Mouse (Mus musculus) forebrain, embryonic 10.5 days (tissue): ENCODE measurements around the gene Kit. TPM values are rescaled to one million over a fixed set of nuclear protein-coding genes. Genes with fewer than 3 reads are reported as not detected.
A peak's percentile ranks its signal among the peaks of the same experiment; 100 is the strongest.

Experiments
- DNase-seq: peaks from one replicate; pipeline ENCODE4 v3.0.0-alpha.2; 2017; ENCODE audit warnings: low spot score; ENCODE audit errors: extremely low spot score
- H3K27ac ChIP-seq: fragments of 300-500 bp; sonication (generic); 2 replicates; pipeline ENCODE4 v1.5.1; 2016; ENCODE audit warnings: mild to moderate bottlenecking
- H3K27me3 ChIP-seq: fragments of 300-500 bp; sonication (generic); 2 replicates; pipeline ENCODE4 v1.6.1; 2016; ENCODE audit warnings: mild to moderate bottlenecking; ENCODE audit not compliant: poor library complexity, severe bottlenecking
- H3K36me3 ChIP-seq: fragments of 300-500 bp; sonication (generic); replicated peaks from 2 replicates; pipeline ENCODE4 v1.6.1; 2016; ENCODE audit warnings: mild to moderate bottlenecking, moderate library complexity
- H3K4me1 ChIP-seq: fragments of 300-500 bp; sonication (generic); 2 replicates; pipeline ENCODE4 v1.6.1; 2016
- H3K4me3 ChIP-seq: fragments of 300-500 bp; sonication (generic); 2 replicates; pipeline ENCODE4 v1.5.1; 2016; ENCODE audit warnings: mild to moderate bottlenecking, moderate library complexity
- H3K9me3 ChIP-seq: fragments of 300-500 bp; sonication (generic); 2 replicates; pipeline ENCODE4 v1.6.1; 2016; ENCODE audit warnings: mild to moderate bottlenecking, moderate library complexity
- WGBS: fragments of 180-500 bp; shearing (Covaris S2); methylation state at CpG from one replicate; pipeline ENCODE4 v1.1.7; 2016; 5-methylcytosine and 5-hydroxymethylcytosine counted together
- polyA plus RNA-seq: library from polyadenylated mRNA; unstranded; fragments of >200 nt; fragmentation: Nextera tagmentation; extraction: Ambion mirVana; gene quantifications from 2 replicates; pipeline ENCODE4 v1.2.1, GENCODE M21; 2016

Kit gene
- polyA plus RNA-seq, 1 experiment from 2014 or later: 20.6 TPM

DNA sequence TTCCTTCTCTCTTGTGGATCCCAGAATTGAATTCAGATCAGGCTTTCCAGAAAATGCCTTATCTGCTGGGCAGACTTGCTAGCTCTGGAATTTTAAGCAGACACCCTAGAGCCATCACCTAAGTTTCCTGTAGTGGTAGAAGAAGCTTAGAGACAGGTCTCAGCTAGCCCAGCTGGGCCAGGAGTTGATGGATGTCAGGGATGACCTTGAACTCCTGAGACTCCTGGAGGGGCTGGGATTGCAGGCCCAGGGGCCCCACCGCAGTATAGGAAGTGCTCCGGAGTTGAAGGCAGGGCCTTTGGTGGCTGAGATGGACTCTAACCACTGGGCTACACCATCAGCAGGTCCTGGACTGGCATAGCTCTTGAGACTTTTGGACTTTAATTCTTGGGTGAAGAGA, 22.6 kb downstream of the Kit start:
- 92% methylated on average over 2 of the region's 2 CpGs for WGBS
- Histone ChIP-seq H3K9me3 (no peaks in the 10 kb centered on the region), H3K4me1 (peaks cover 27% of the 10 kb centered on the region), H3K4me3 (no peak overlapping the region), H3K36me3 (no peaks in the 10 kb centered on the region), H3K27me3 (peaks cover 27% of the 10 kb centered on the region; the same call in 1 of the 2 replicates), H3K27ac (no peak overlapping the region)
- DNase-seq: no peak

DNA sequence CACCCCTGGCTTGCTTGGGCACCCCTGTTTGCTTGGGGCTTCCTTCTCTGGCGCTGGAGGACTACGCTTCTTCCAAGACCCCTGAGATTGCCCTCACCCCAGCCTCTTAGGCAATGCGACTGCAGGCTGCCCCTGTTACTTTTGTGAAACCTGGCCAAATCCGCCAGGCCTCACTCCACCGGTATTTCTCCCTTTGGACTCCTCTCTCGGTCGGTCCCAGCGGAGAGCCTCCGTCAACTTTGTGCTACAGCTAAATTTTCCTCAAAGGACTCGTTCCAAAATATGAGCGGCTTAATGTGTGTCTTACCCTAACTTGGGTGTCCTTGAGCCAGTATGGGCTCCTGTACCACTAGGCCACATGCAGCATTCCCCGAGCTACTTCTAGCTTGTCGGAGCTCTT, 23.8 kb downstream of the Kit start:
- Histone ChIP-seq H3K27me3 (peaks cover 15% of the 10 kb centered on the region; the same call in 1 of the 2 replicates), H3K9me3 (no peaks in the 10 kb centered on the region), H3K4me1 (peaks cover 27% of the 10 kb centered on the region), H3K27ac (no peak overlapping the region), H3K36me3 (no peaks in the 10 kb centered on the region), H3K4me3 (no peak overlapping the region)
- no peak for DNase-seq
- 93% methylated on average over 13 of the region's 13 CpGs for whole genome bisulfite sequencing

DNA sequence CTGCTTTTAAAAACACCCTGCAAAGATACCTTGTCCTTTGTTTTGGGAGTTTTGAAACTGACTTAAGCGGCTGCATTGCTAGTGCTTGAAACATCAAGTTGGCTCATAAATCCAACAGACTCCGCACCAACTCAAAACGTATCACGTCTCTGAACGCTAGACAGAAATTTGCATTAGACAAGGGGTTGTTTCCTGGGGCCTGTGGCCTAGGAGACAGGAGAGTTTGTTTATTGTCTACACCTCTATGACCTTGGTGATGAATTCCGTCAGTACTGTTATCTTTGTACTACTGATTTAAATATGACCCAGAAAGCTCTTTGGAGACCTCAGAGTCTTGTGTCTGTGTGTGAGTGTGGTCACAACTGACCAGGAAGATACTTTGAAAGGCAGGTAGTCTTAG, 25.3 kb downstream of the Kit start:
- H3K9me3 ChIP-seq: no peaks in the 10 kb centered on the region
- no peaks in the 10 kb centered on the region for H3K36me3 ChIP-seq
- no peak for DNase-seq
- peaks cover under 1% of the 10 kb centered on the region; the same call in 1 of the 2 replicates for H3K27me3 ChIP-seq
- H3K27ac ChIP-seq: no peak overlapping the region
- WGBS: 87% methylated on average over 6 of the region's 6 CpGs
- H3K4me3 ChIP-seq: no peak overlapping the region
- peaks cover 39% of the 10 kb centered on the region for H3K4me1 ChIP-seq

DNA sequence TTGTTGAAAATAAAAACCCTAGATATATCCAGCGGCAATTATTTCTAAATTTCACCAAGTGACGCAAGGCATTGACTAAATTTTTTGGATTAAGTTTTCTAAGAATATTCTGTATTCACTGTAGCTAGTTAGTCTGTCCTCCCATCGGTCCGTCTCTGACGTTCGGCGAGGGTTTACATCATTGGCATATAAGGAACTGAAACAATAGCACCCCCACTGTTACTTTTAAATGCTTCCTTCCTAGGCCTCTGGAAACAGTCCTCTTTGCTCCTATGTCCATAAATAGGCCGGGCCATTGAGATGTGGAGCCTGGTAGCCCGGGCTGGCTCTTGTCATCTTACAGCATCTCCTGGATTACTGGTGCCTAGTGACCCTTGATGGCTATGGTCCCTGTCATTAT, 29.5 kb downstream of the Kit start:
- Histone ChIP-seq H3K4me3 (no peak overlapping the region), H3K9me3 (no peaks in the 10 kb centered on the region), H3K27ac (0 out of 2 replicates have a peak overlapping the region, but pooled peaks have one; percentile 20), H3K4me1 (peaks cover 23% of the 10 kb centered on the region), H3K27me3 (no peaks in the 10 kb centered on the region), H3K36me3 (peaks cover 7% of the 10 kb centered on the region)
- WGBS: 65% methylated on average over 9 of the region's 9 CpGs
- no peak for DNase-seq

DNA sequence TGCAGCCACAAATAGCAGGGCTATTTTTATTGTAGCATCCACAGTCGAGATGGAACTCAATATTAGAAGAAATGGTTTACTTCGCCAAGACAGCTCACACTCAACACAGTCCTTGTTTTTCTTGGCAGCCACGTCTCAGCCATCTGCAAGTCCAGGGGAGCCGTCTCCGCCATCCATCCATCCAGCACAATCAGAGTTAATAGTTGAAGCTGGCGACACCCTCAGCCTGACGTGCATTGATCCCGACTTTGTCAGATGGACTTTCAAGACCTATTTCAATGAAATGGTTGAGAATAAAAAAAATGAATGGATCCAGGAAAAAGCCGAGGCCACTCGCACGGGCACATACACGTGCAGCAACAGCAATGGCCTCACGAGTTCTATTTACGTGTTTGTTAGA, 32.2 kb downstream of the Kit start:
- Histone ChIP-seq H3K9me3 (no peaks in the 10 kb centered on the region), H3K27me3 (no peaks in the 10 kb centered on the region), H3K36me3 (peaks cover 16% of the 10 kb centered on the region), H3K4me3 (no peak overlapping the region), H3K27ac (no peak overlapping the region), H3K4me1 (peaks cover 26% of the 10 kb centered on the region)
- 88% methylated on average over 14 of the region's 14 CpGs for WGBS
- DNase-seq: no peak

DNA sequence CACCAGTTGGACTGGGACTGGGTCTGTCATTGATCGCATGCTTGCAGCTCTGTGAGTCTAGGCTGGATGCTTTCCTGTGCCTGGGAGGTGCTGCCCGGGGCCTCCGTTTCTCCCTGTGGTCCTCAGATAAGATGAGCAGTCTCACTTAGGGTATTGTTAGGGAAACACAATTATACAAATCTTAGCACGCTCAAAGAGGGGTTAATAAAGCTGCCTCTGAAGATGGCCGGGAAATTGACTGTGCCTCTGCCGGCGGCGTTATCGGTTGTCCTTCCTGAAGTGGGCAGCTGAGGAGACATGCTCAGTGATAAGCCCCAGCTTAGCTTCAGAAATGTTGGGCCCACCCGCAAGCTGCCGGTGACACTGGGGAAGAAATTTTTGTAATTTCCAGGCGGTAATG, 33.3 kb downstream of the Kit start:
- DNase-seq: no peak
- no peaks in the 10 kb centered on the region for H3K9me3 ChIP-seq
- H3K4me3 ChIP-seq: no peak overlapping the region
- H3K27me3 ChIP-seq: no peaks in the 10 kb centered on the region
- no peak overlapping the region for H3K27ac ChIP-seq
- WGBS: 93% methylated on average over 12 of the region's 12 CpGs
- peaks cover 16% of the 10 kb centered on the region for H3K36me3 ChIP-seq
- peaks cover 26% of the 10 kb centered on the region for H3K4me1 ChIP-seq

DNA sequence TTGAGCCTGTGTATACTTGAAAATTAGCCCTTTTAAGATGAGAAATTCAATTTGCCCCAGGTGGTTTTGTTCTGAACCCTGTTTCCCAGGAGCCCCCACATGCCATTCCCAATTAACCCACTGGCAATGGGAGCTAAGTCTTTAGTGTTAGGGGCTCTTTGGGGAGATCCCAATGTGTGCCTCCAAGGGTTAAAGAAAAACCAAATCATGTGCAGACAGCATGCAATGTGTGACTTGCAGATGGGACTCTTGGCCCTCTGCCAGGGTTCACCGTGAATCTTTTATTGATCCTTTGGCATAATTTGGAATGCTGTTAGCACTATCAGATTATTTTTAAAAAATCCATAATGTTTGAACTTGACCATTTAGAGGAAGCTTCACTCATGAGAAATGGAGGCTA, 37.7 kb downstream of the Kit start:
- WGBS: 80% methylated on average over 1 of the region's 1 CpGs
- Histone ChIP-seq H3K9me3 (no peaks in the 10 kb centered on the region), H3K36me3 (peaks cover 21% of the 10 kb centered on the region), H3K27me3 (no peaks in the 10 kb centered on the region), H3K27ac (no peak overlapping the region), H3K4me3 (no peak overlapping the region), H3K4me1 (peaks cover 6% of the 10 kb centered on the region; the same call in 1 of the 2 replicates)
- no peak for DNase-seq

DNA sequence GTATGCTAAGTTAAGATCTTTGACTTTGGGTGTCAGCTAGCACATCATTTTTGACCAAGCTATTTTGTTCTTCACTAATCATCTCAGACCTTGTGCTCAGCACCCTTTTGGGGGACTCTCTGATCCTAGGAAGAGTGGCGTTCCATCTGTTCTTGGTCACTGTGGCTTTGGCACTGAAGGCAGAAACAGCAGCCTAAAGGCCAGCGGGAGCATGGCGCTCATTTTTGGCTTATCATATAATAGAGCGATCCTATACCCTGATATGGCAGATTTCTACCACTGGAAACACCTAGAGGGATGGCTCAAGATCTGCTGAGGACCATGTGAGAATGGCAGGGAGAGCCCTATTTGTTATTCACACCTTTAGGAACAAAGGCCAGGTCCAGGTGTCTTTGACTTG, 38.2 kb downstream of the Kit start:
- WGBS: 96% methylated on average over 4 of the region's 4 CpGs
- H3K36me3 ChIP-seq: peaks cover 17% of the 10 kb centered on the region
- no peak overlapping the region for H3K4me3 ChIP-seq
- 0 out of 2 replicates have a peak, but pooled peaks cover 5% of the 10 kb centered on the region for H3K4me1 ChIP-seq
- H3K27me3 ChIP-seq: no peaks in the 10 kb centered on the region
- DNase-seq: no peak
- no peaks in the 10 kb centered on the region for H3K9me3 ChIP-seq
- no peak overlapping the region for H3K27ac ChIP-seq

DNA sequence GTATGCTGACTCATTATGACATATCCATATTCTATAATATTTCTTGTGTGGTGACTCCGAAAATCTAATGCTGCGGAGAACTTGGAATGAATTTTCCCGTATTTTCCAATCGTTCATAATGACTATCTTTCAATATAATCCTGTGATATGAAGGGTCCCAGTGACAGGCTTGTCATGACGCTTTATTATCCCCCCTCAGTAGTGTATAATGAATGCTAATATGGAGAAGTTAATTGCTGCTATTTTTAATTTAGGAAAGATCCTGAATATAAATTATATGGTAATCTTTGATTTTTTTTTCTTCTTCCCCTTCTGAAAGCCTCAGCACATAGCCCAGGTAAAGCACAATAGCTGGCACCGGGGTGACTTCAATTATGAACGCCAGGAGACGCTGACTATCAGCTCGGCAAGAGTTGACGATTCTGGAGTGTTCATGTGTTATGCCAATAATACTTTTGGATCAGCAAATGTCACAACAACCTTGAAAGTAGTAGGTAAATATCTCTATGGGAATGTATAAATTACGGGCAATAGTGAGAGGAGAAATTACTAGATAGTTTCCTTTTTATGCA, 40.4 kb downstream of the Kit start:
- H3K4me1 ChIP-seq: 0 out of 2 replicates have a peak, but pooled peaks cover 4% of the 10 kb centered on the region
- H3K27ac ChIP-seq: no peak overlapping the region
- no peaks in the 10 kb centered on the region for H3K9me3 ChIP-seq
- no peaks in the 10 kb centered on the region for H3K27me3 ChIP-seq
- 96% methylated on average over 11 of the region's 11 CpGs for WGBS
- no peak overlapping the region for H3K4me3 ChIP-seq
- H3K36me3 ChIP-seq: peaks cover 7% of the 10 kb centered on the region; the same call in 1 of the 2 replicates
- no peak for DNase-seq

DNA sequence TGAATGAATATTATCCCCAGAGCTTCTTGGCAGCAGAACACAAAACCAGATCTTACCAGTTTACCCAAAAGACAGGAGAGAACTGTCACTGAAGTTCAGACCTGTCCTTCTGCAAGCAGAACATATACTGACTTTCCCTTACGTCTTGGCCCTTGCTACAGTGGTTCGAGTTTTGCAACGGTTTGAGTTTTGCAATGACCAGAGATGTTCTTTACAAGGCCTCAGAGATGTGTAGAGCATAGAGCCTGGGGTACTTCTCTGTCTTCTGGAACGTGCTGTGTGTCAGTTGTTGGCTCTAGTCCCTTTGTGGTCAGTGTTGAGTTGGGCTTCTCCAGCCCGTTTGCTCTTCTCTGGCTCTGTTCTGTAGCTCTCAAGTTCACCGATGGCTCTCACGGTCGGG, 40.9 kb downstream of the Kit start:
- Histone ChIP-seq H3K27me3 (no peaks in the 10 kb centered on the region), H3K36me3 (peaks cover 12% of the 10 kb centered on the region), H3K4me3 (no peak overlapping the region), H3K4me1 (no peaks in the 10 kb centered on the region), H3K9me3 (no peaks in the 10 kb centered on the region), H3K27ac (no peak overlapping the region)
- no peak for DNase-seq
- WGBS: 93% methylated on average over 8 of the region's 8 CpGs

DNA sequence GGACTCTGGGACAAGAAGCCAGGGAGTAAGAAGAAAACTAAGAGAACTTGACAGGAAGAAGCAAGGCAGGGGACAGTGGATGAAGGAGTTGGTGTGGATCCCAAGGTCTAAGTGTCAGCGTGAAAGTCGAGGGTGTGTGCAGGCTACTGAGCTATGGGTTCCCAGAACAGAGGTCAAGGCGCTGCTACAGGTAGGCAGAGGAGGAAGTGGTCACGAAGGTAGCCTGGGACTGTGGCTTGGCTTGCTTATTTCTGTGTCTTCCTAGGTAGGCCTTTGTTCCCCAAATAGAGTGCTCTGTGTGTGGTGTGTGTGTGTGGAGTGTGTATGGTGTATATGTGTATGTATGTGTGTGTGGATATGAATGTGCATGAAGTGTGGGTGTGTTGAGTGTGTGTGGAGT, 47.7 kb downstream of the Kit start:
- DNase-seq: no peak
- Histone ChIP-seq H3K36me3 (peaks cover 48% of the 10 kb centered on the region), H3K27ac (no peak overlapping the region), H3K4me1 (peaks cover 10% of the 10 kb centered on the region), H3K4me3 (no peak overlapping the region), H3K9me3 (no peaks in the 10 kb centered on the region), H3K27me3 (no peaks in the 10 kb centered on the region)
- 94% methylated on average over 4 of the region's 4 CpGs for WGBS

DNA sequence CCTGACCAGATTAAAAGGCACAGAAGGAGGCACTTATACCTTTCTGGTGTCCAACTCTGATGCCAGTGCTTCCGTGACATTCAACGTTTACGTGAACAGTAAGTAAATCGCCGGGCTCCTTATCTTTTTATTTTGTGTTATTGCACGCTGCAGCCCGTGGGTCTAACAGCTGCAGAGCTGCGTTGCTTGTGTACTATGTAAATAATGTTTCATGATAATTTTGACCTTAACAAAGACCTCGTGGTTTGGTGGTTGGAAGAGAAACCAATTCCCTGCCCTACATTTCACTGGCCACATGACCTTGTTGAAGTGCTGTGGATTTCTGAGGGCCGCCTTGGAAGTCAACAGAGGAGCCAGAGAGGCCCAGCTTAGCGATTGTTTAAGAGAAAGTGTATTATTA, 48.3 kb downstream of the Kit start:
- Histone ChIP-seq H3K27ac (no peak overlapping the region), H3K4me1 (peaks cover 10% of the 10 kb centered on the region), H3K36me3 (peaks cover 48% of the 10 kb centered on the region), H3K4me3 (no peak overlapping the region), H3K27me3 (no peaks in the 10 kb centered on the region), H3K9me3 (no peaks in the 10 kb centered on the region)
- DNase-seq: no peak
- 95% methylated on average over 11 of the region's 11 CpGs for WGBS

DNA sequence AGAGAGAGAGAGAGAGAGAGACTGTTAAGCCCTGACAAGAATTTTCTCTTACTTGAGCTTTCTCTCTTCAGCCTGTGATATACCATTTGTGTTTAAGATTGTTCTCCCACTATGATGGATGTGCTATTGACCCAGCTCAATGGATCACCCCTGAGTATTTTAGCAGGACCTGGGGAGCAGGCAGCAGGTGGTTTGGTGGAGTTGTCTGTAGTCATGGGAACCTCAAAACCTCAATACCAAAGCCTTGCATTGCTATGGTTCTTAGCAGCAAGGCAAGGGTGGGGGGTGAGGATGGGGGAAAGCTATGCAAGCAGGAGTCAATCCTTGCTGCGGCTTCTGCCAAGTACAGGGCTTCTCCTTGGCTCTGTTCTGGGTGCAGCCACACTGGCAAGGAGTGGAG, 48.8 kb downstream of the Kit start:
- H3K27me3 ChIP-seq: no peaks in the 10 kb centered on the region
- H3K4me1 ChIP-seq: peaks cover 10% of the 10 kb centered on the region
- peaks cover 48% of the 10 kb centered on the region for H3K36me3 ChIP-seq
- H3K4me3 ChIP-seq: no peak overlapping the region
- DNase-seq: no peak
- H3K9me3 ChIP-seq: no peaks in the 10 kb centered on the region
- 77% methylated on average over 1 of the region's 1 CpGs for WGBS
- H3K27ac ChIP-seq: no peak overlapping the region
